Mouse (Mus musculus): ENCODE measurements at regions not wholly inside any gene's neighbourhood (a gene's known extent, or its start where the extent isn't known, plus 50 kb on each side); places are given as distances from the start of the nearest gene placed in this dataset.

- no peak for TF ChIP-seq CTCF (IDR thresholded peaks at IDR 0.05; ENCODE audit: borderline replicate concordance, insufficient read depth, low read length)
- no peak for TF ChIP-seq POLR2A (IDR thresholded peaks at IDR 0.05; ENCODE audit: low read depth, low read length)
These were observed 74.0 kb upstream of the Bmp2k start for GRCm38 (mm10) chr5:96923526-96923925.
